Mouse (Mus musculus): ENCODE data around the gene I830077J02Rik.

GRCm38 (mm10) chr3:105900716-105901115 is 31.7 kb downstream of the I830077J02Rik start:
- TF ChIP-seq GATA1 (IDR thresholded peaks at IDR 0.05; ENCODE audit: borderline replicate concordance, low read length): no peak
- TF ChIP-seq FLI1 (IDR thresholded peaks at IDR 0.05; ENCODE audit: low read length): peak; percentile 9; the same call in 1 of the 2 replicates

All from megakaryocyte, embryonic 14.5 days (primary cell).